Mouse (Mus musculus) adrenal gland (tissue): Measurements from ENCODE around the gene Mob1b.

Experiments
- intact Hi-C: fragments of 180-260 bp; cut with DNase I; formaldehyde crosslinking; loops from one replicate; pipeline ENCODE4 v1.15.1; 2025

Gene Mob1b

GRCm38 (mm10) chr5:88766121-88766520 lies 45.5 kb downstream of the Mob1b start:
- intact Hi-C loops = loop anchor here (10.0 kb wide), 1 partner anchor 81 kb away; no protein-coding TSS in a partner anchor

DNA sequence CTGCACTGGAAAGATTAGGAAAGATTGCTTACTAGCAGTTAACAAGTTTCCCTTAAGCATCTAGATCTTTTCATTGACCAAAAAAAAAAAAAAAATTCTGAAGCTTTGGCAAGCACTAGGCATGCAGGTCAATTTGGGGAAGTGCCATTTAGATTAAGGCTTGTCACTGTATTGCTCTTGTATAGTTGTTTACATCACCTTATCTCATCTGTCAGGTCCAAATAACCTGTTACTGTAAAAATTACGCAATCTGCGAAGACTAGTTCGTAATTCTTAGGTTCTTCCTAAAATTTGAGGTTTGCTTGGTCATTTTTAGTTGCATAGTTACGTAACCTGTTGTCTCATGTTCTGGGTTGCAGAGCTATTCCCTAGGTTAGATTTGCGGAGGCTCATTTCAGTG lies 46.2 kb downstream of the Mob1b start:
- intact Hi-C loops = loop anchor here (10.0 kb wide), 1 partner anchor 82 kb away; no protein-coding TSS in a partner anchor

DNA sequence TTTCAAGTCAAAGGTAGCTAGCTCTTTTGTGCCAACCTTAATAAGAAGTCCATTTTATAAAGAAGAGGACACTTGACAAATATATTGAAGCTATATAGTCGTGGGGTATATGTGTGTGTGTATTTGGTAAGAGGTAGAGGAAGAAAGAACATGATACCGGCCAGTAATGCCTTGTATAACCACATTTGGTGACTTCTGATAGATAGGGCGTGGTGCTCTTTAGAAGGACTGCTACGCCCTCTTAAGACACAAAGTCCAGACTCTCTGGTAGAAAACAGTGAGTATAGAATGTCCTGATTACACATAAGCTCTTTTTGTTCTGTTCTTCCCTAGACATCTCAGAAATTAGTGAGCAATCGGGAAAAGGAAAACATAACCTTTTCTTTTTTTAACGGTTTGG lies 47.5 kb downstream of the Mob1b start:
- intact Hi-C loops = loop anchor here (10.0 kb wide), 1 partner anchor 83 kb away; no protein-coding TSS in a partner anchor

- intact Hi-C loops = no loop called here
Observed at GRCm38 (mm10) chr5:88782072-88782765, 61.6 kb downstream of the Mob1b start.

DNA sequence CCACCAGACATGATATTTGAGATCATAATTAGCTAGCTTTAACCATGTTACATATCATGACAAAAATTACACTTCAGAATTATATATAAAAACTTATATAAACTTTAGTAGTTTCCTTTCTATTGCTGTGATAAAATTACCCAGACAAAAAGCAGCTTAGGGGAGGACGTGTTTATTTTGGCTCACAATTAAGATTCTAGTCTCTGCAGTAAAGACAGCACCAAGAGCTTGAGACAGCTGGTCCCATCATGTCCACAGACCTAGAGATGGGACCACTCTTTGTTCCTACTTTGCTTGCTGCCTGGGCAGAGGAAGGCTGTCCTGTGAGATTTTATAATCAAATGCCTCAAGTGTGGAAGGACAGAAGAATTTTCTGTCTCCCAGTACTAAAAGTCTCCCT lies 64.4 kb downstream of the Mob1b start:
- intact Hi-C loops = no loop called here

- intact Hi-C loops = loop anchor here (5.0 kb wide), 1 partner anchor 592 kb away; no protein-coding TSS in a partner anchor
Observed at GRCm38 (mm10) chr5:88790675-88791074, 70.0 kb downstream of the Mob1b start.

DNA sequence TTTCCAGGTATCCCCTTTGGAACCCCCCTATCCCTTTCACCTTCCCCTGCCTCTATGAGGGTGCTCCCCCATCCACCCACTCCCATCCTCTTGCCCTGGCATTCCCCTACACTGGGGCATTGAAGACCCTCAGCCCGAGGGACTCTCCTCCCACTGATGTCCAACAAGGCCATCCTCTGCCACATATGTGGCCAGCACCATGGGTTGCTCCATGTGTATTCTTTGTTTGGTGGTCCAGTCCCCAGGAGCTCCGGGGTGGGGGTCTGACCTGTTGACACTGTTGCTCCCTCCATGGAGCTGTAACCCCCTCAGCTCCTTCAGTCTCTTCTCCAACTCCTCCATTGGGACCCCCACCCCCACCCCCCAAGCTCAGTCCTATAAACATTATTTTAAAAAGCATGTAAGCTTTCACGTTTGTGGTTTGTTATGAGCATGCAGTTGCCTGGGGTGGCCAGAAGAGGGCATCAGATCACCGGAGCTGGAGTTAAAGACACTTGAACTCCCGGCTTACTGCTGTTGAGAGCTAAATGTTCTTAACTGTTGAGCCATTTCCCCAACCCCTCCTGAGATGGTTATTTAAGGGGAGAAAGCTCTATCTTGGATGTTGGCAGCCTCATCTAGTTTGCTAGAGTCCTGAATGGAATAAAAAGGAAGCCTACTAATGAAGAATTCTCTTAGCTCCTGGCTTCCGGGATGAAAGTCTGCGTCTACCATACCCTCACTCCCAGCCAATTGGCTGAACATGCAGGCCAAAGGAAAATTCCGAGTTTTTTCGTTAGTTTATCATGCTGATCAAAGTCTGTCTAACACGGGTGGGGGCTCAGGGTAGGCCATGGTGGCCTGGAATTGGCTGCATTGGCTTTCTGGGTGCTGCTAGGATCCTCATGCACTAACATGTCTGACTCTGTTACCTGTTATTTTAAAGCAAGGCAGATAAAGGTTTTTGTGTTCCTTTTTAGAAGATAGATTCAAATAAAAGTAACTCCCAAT lies 70.9 kb downstream of the Mob1b start:
- intact Hi-C loops = loop anchor here (5.0 kb wide), 1 partner anchor 591 kb away; no protein-coding TSS in a partner anchor

DNA sequence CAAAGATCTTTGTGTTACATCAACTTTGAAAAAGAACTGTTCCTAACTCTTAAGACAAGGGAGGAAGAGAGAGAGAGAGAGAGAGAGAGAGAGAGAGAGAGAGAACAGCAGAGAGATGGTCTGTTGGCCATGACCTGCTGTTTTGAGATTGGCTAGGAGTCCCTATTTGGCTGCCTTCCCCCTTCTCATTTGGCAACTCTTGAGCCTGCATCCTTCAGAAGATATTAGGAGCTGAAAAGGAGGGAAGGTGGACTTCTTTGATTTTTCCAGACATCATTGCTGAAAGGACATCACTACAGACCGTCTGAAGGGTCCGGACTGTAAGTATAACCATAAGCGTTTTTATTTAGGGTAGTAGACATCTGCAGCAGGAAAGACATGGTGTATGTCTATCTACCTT lies 73.0 kb downstream of the Mob1b start:
- intact Hi-C loops = loop anchor here (5.0 kb wide), 1 partner anchor 589 kb away; no protein-coding TSS in a partner anchor

GRCm38 (mm10) chr5:88795910-88796584 lies 75.4 kb downstream of the Mob1b start:
- intact Hi-C loops = no loop called here

DNA sequence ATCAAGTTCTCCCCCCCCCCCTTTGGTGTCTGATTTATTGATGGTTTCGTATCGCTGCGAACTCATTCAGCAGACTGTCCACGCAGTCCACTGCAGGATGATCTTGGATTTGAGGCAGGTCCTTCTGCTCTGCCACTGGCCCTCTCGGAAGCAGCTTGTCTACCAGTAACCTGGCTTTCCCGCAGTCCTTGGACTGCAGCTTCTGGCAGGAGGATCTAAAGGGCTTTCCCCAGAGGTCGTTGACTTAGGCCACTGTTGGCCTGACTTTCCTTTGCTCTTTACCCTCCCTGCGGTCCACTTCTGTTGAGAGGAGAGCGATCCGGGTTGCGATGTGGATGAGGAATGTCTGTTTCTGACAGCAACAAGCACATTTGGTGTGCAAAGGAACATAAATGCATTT lies 75.9 kb downstream of the Mob1b start:
- intact Hi-C loops = no loop called here

GRCm38 (mm10) chr5:88797121-88797520 lies 76.5 kb downstream of the Mob1b start:
- intact Hi-C loops = no loop called here

DNA sequence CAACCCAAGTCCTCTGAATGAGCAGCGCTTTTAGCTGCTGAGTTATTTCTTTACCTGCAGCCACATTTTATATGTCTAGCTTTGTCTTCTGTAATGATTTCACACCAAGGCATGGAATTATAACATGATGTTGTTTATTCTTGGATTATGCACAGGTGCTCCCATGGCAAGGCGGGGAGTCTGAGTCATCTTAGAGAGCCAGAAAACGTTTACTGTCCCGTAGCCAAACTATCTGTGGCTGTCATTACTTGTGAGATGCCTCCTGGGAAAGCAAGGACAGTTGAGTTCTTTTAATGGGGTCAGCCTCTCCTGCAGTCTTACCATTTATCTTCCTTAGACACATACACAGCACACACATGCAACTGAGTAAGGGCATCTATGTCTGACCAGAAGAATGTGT lies 85.0 kb downstream of the Mob1b start:
- intact Hi-C loops = no loop called here

DNA sequence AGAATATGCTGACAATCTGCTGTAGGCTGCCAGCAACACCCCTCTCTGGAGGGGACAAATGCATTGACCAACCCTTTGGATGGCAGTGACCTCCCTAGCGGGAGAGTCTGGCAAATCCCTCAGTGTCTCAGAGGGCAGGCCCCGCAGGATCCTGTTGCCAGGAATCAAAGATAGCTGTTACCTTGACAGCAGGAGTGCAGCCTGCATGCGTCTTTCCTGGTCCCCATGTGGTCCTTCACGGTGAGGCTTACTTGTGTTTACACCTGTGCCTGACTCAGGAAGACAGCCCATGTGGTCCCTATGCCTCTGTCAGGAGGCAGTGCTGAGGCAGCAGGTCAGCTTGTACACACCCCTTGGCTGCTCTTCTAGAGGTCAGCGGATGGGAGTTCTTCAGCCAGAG lies 85.6 kb downstream of the Mob1b start:
- intact Hi-C loops = no loop called here

GRCm38 (mm10) chr5:88807342-88807741 lies 86.7 kb downstream of the Mob1b start:
- intact Hi-C loops = no loop called here

DNA sequence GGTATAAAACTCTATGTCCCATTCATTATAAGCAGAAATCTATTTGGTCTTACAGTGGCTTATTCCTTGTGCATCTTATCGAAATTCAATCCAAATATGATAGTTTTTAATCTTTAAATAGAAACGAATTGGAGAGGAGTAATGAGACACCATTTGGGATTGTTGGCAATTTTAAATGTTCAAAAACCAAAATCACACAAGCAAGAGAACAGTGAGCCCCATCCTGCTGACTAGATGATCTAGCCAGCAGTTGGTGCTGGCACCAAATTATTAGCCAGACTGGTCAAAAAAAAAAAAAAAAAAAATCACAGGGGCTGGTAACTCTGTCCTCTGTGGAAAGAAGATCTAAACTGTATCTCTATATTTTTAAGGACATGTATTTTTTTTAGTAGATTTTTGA lies 92.5 kb downstream of the Mob1b start:
- intact Hi-C loops = no loop called here
